Mouse (Mus musculus): Measurements from ENCODE around the gene Tgfb3. TPM values are rescaled to one million over a fixed set of nuclear protein-coding genes. Genes with fewer than 3 reads are reported as not detected.

Gene Tgfb3
- 42.9 and 43.9 TPM in 2 replicates for polyA plus RNA-seq (2016; fragmentation: Nextera tagmentation; extraction: Ambion mirVana)

DNA sequence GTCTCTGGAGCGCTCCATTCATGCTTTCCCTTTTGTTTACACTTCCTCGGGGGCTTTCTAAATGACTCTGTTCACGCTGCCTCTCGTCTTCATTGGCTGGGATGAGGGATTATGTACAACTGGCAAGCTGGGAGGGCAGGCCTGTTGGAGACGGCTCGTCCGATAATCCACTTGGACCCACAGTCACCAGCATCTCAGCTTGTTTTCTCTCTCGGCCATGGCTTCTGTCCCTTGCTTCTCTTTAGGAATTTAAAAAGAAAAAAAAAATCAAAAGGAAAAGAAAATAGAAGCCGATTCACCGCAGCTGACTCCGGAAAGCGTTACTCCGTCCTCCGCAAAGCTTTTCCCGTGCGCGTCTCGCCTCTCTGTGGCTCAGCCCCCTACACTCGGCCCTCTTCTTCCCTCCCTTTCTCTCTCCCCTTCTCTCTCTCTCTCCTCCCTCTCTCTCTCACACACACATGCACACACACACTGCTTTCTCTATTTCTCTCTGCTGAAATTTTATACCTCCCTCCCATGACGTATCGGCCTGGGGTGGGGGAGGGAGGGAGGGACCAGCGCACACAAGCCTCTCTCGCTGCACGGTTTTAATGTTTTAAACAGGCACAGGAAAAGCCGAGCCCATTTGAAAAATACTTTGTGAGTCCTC is at the start of gene Tgfb3:
Gene Tgfb3, minus strand, starts transcription at position 489 of the 649 bp plus-strand sequence.
- Histone ChIP-seq H3K27me3 (no peaks in the 10 kb centered on the region), H3K36me3 (0 out of 2 replicates have a peak, but pooled peaks cover 3% of the 10 kb centered on the region), H3K4me3 (peak within 1 kb of the TSS; percentile 50), H3K4me2 (replicated peaks) (peak within 1 kb of the TSS; percentile 84), H3K27ac (peak within 1 kb of the TSS; percentile 96), H3K9me3 (no peaks in the 10 kb centered on the region), H3K9ac (peak within 1 kb of the TSS; percentile 65), H3K4me1 (peaks cover 31% of the 10 kb centered on the region)
- 0% methylated on average over 25 of the region's 25 CpGs for WGBS
- peak; percentile 68 for ATAC-seq (ENCODE audit: insufficient number of reproducible peaks, insufficient read depth, low FRiP score, low TSS enrichment)

GRCm38 (mm10) chr12:86128122-86128521 is 49.3 kb upstream of the Tgfb3 start:
- Histone ChIP-seq H3K4me1 (peaks cover 6% of the 10 kb centered on the region; the same call in 1 of the 2 replicates), H3K36me3 (no peaks in the 10 kb centered on the region), H3K9me3 (no peaks in the 10 kb centered on the region), H3K4me3 (no peak overlapping the region), H3K27ac (no peak overlapping the region), H3K27me3 (no peaks in the 10 kb centered on the region), H3K4me2 (replicated peaks) (no peak overlapping the region), H3K9ac (no peak overlapping the region)
- 58% methylated on average over 6 of the region's 6 CpGs for WGBS
- ATAC-seq (ENCODE audit: insufficient number of reproducible peaks, insufficient read depth, low FRiP score, low TSS enrichment) = no peak

GRCm38 (mm10) chr12:86124016-86124415 is 45.2 kb upstream of the Tgfb3 start:
- no peak overlapping the region for H3K27ac ChIP-seq
- H3K4me1 ChIP-seq = peaks cover 1% of the 10 kb centered on the region; the same call in 1 of the 2 replicates
- ATAC-seq (ENCODE audit: insufficient number of reproducible peaks, insufficient read depth, low FRiP score, low TSS enrichment) = no peak
- no peaks in the 10 kb centered on the region for H3K9me3 ChIP-seq
- no peak overlapping the region for H3K4me3 ChIP-seq
- no peak overlapping the region for H3K9ac ChIP-seq
- WGBS = 62% methylated on average over 6 of the region's 6 CpGs
- H3K4me2 ChIP-seq (replicated peaks) = no peak overlapping the region
- no peaks in the 10 kb centered on the region for H3K36me3 ChIP-seq
- H3K27me3 ChIP-seq = no peaks in the 10 kb centered on the region

GRCm38 (mm10) chr12:86116295-86116835 is 37.5 kb upstream of the Tgfb3 start:
- 80% methylated on average over 15 of the region's 15 CpGs for WGBS

GRCm38 (mm10) chr12:86110637-86111036 is 31.8 kb upstream of the Tgfb3 start:
- no peak overlapping the region for H3K9ac ChIP-seq
- H3K4me2 ChIP-seq (replicated peaks) = no peak overlapping the region
- 95% methylated on average over 2 of the region's 2 CpGs for WGBS
- H3K4me1 ChIP-seq = no peaks in the 10 kb centered on the region
- no peak overlapping the region for H3K4me3 ChIP-seq
- peaks cover 4% of the 10 kb centered on the region; the same call in 1 of the 2 replicates for H3K36me3 ChIP-seq
- H3K27me3 ChIP-seq = no peaks in the 10 kb centered on the region
- H3K9me3 ChIP-seq = no peaks in the 10 kb centered on the region
- H3K27ac ChIP-seq = no peak overlapping the region
- no peak for ATAC-seq (ENCODE audit: insufficient number of reproducible peaks, insufficient read depth, low FRiP score, low TSS enrichment)

More at GRCm38 (mm10) chr12:86116295-86116835, 37.5 kb upstream of the Tgfb3 start:
- Histone ChIP-seq H3K27ac (no peak overlapping the region), H3K9me3 (no peaks in the 10 kb centered on the region), H3K27me3 (no peaks in the 10 kb centered on the region), H3K9ac (no peak overlapping the region), H3K36me3 (peaks cover 4% of the 10 kb centered on the region; the same call in 1 of the 2 replicates), H3K4me1 (no peaks in the 10 kb centered on the region), H3K4me3 (no peak overlapping the region), H3K4me2 (replicated peaks) (no peak overlapping the region)
- no peak for ATAC-seq (ENCODE audit: insufficient number of reproducible peaks, insufficient read depth, low FRiP score, low TSS enrichment)

GRCm38 (mm10) chr12:86109531-86109930 is 30.7 kb upstream of the Tgfb3 start:
- ATAC-seq (ENCODE audit: insufficient number of reproducible peaks, insufficient read depth, low FRiP score, low TSS enrichment) = no peak
- H3K9ac ChIP-seq = no peak overlapping the region

GRCm38 (mm10) chr12:86107645-86108044 is 28.8 kb upstream of the Tgfb3 start:
- Histone ChIP-seq H3K27ac (no peak overlapping the region), H3K9ac (no peak overlapping the region), H3K9me3 (no peaks in the 10 kb centered on the region), H3K27me3 (no peaks in the 10 kb centered on the region), H3K4me2 (replicated peaks) (no peak overlapping the region), H3K4me1 (peaks cover 14% of the 10 kb centered on the region; the same call in 1 of the 2 replicates), H3K36me3 (peaks cover 4% of the 10 kb centered on the region; the same call in 1 of the 2 replicates), H3K4me3 (no peak overlapping the region)
- no peak for ATAC-seq (ENCODE audit: insufficient number of reproducible peaks, insufficient read depth, low FRiP score, low TSS enrichment)
- 66% methylated on average over 7 of the region's 7 CpGs for WGBS

More at GRCm38 (mm10) chr12:86109531-86109930, 30.7 kb upstream of the Tgfb3 start:
- H3K4me1 ChIP-seq = peaks cover 2% of the 10 kb centered on the region; the same call in 1 of the 2 replicates
- no peaks in the 10 kb centered on the region for H3K27me3 ChIP-seq
- no peak overlapping the region for H3K4me3 ChIP-seq
- no peak overlapping the region for H3K4me2 ChIP-seq (replicated peaks)
- H3K27ac ChIP-seq = no peak overlapping the region
- H3K9me3 ChIP-seq = no peaks in the 10 kb centered on the region
- WGBS = 78% methylated on average over 4 of the region's 4 CpGs
- peaks cover 4% of the 10 kb centered on the region; the same call in 1 of the 2 replicates for H3K36me3 ChIP-seq

GRCm38 (mm10) chr12:86106086-86106485 is 27.2 kb upstream of the Tgfb3 start:
- H3K36me3 ChIP-seq = no peaks in the 10 kb centered on the region
- no peak overlapping the region for H3K9ac ChIP-seq
- H3K27me3 ChIP-seq = no peaks in the 10 kb centered on the region
- no peak overlapping the region for H3K27ac ChIP-seq
- H3K4me3 ChIP-seq = no peak overlapping the region
- WGBS = 89% methylated on average over 9 of the region's 9 CpGs
- no peak overlapping the region for H3K4me2 ChIP-seq (replicated peaks)
- ATAC-seq (ENCODE audit: insufficient number of reproducible peaks, insufficient read depth, low FRiP score, low TSS enrichment) = no peak
- no peaks in the 10 kb centered on the region for H3K9me3 ChIP-seq
- peaks cover 14% of the 10 kb centered on the region; the same call in 1 of the 2 replicates for H3K4me1 ChIP-seq

- 84% methylated on average over 10 of the region's 10 CpGs for WGBS
- H3K4me3 ChIP-seq = no peak overlapping the region
- no peaks in the 10 kb centered on the region for H3K9me3 ChIP-seq
- no peak for ATAC-seq (ENCODE audit: insufficient number of reproducible peaks, insufficient read depth, low FRiP score, low TSS enrichment)
- no peak overlapping the region for H3K27ac ChIP-seq
- no peak overlapping the region for H3K4me2 ChIP-seq (replicated peaks)
- H3K4me1 ChIP-seq = peaks cover 18% of the 10 kb centered on the region; the same call in 1 of the 2 replicates
- no peaks in the 10 kb centered on the region for H3K36me3 ChIP-seq
- H3K27me3 ChIP-seq = no peaks in the 10 kb centered on the region
- no peak overlapping the region for H3K9ac ChIP-seq
These were observed 26.7 kb upstream of the Tgfb3 start for GRCm38 (mm10) chr12:86105546-86105945.

- H3K27ac ChIP-seq = no peak overlapping the region
- no peaks in the 10 kb centered on the region for H3K36me3 ChIP-seq
- H3K4me1 ChIP-seq = peaks cover 21% of the 10 kb centered on the region; the same call in 1 of the 2 replicates
- H3K4me2 ChIP-seq (replicated peaks) = no peak overlapping the region
- H3K9ac ChIP-seq = no peak overlapping the region
- H3K9me3 ChIP-seq = no peaks in the 10 kb centered on the region
- WGBS = 64% methylated on average over 11 of the region's 11 CpGs
- no peak for ATAC-seq (ENCODE audit: insufficient number of reproducible peaks, insufficient read depth, low FRiP score, low TSS enrichment)
- no peak overlapping the region for H3K4me3 ChIP-seq
- no peaks in the 10 kb centered on the region for H3K27me3 ChIP-seq
These were observed 25.5 kb upstream of the Tgfb3 start for GRCm38 (mm10) chr12:86104297-86104696.

DNA sequence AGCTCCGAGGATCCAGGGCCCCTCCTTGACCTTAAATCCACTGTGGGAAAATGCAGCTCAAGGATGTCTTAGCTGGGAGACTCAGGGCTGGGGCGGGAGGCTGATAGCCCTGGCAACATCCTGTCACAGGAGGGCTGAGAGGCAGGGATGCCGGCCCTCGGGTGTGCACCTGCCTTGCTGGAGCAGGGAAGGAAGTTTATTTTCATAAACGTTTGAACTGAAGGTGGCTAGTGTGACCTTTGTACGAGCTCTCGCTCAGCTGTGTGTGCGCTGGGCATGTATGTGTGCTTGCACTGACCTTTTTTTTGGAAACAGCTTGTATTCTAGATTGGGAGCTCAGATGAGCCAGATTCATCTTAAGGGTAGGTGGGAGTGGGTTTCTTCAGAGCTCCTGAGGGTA is 25.0 kb upstream of the Tgfb3 start:
- Histone ChIP-seq H3K27me3 (no peaks in the 10 kb centered on the region), H3K4me1 (peaks cover 21% of the 10 kb centered on the region; the same call in 1 of the 2 replicates), H3K9ac (no peak overlapping the region), H3K27ac (no peak overlapping the region), H3K4me2 (replicated peaks) (no peak overlapping the region), H3K36me3 (no peaks in the 10 kb centered on the region), H3K9me3 (no peaks in the 10 kb centered on the region), H3K4me3 (no peak overlapping the region)
- no peak for ATAC-seq (ENCODE audit: insufficient number of reproducible peaks, insufficient read depth, low FRiP score, low TSS enrichment)
- WGBS = 52% methylated on average over 8 of the region's 8 CpGs

DNA sequence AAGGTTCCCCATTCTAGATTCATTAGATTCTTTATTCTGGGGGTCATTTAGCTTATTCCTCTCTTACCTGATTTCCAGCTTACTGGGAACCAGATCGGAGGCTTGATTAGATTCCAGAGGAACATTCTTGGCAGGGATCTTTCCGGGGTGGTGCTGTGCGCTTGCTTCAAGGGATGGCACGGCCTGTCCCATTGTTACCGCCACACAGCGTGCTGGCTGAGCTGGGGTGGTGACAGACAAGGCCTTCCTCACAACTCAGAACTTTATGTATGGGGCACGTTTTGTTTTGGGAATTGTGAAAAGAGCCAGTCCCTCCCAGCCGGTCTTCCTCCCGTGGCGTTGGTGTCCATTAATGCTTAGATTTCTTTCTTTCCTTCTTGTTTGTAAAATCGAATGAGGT is 24.6 kb upstream of the Tgfb3 start:
- no peak overlapping the region for H3K27ac ChIP-seq
- ATAC-seq (ENCODE audit: insufficient number of reproducible peaks, insufficient read depth, low FRiP score, low TSS enrichment) = no peak

More for the DNA sequence above, 24.6 kb upstream of the Tgfb3 start:
- Histone ChIP-seq H3K9ac (no peak overlapping the region), H3K9me3 (no peaks in the 10 kb centered on the region), H3K4me2 (replicated peaks) (no peak overlapping the region), H3K4me1 (peaks cover 21% of the 10 kb centered on the region; the same call in 1 of the 2 replicates), H3K27me3 (no peaks in the 10 kb centered on the region), H3K36me3 (no peaks in the 10 kb centered on the region), H3K4me3 (no peak overlapping the region)
- 71% methylated on average over 11 of the region's 11 CpGs for WGBS
